Mouse (Mus musculus) olfactory bulb, adult 2 months (tissue): ENCODE measurements around the gene Serpinb1c. TPM values are rescaled to one million over a fixed set of nuclear protein-coding genes. Genes with fewer than 3 reads are reported as not detected.
"Not testable (repeated sequence)": the region's sequence is repeated elsewhere in the genome, so short reads cannot be mapped to it uniquely, and the experiment has no call there.

Experiments
- H3K27ac ChIP-seq: fragments of 200-500 bp; 2 replicates; pipeline ENCODE4 v1.5.1; 2012; ENCODE audit warnings: low read depth, low read length; ENCODE audit not compliant: insufficient read depth
- H3K4me1 ChIP-seq: fragments of 200-500 bp; 2 replicates; pipeline ENCODE4 v1.6.1; 2012; ENCODE audit warnings: low read length; ENCODE audit not compliant: control insufficient read depth, insufficient read depth
- H3K4me3 ChIP-seq: fragments of 200-500 bp; 2 replicates; pipeline ENCODE4 v1.5.1; 2012; ENCODE audit warnings: mild to moderate bottlenecking, low read depth, low read length, moderate library complexity; ENCODE audit not compliant: insufficient read depth
- CTCF ChIP-seq: fragments of 200-500 bp; IDR thresholded peaks from 2 replicates; pipeline ENCODE4 v1.5.1; 2012; ENCODE audit warnings: low read depth, mild to moderate bottlenecking, low read length, moderate library complexity; ENCODE audit not compliant: insufficient read depth
- POLR2A ChIP-seq: fragments of 200-500 bp; IDR thresholded peaks from 2 replicates; pipeline ENCODE4 v1.6.1; 2012; ENCODE audit warnings: mild to moderate bottlenecking, low read depth, low read length, moderate library complexity; ENCODE audit not compliant: insufficient read depth
- WGBS: fragments of 180-500 bp; shearing (Covaris S2); methylation state at CpG from one replicate; pipeline ENCODE4 v1.1.7; 2018; 5-methylcytosine and 5-hydroxymethylcytosine counted together
- polyA plus RNA-seq: library from polyadenylated mRNA; stranded (reverse); fragments of >200 nt; gene quantifications from 2 replicates; pipeline ENCODE4 v1.2.4, GENCODE M21; 2012; ENCODE audit warnings: low replicate concordance; ENCODE audit not compliant: missing spikeins, insufficient read depth, insufficient read length

Serpinb1c gene
- polyA plus RNA-seq, 1 experiment, result not detected

DNA sequence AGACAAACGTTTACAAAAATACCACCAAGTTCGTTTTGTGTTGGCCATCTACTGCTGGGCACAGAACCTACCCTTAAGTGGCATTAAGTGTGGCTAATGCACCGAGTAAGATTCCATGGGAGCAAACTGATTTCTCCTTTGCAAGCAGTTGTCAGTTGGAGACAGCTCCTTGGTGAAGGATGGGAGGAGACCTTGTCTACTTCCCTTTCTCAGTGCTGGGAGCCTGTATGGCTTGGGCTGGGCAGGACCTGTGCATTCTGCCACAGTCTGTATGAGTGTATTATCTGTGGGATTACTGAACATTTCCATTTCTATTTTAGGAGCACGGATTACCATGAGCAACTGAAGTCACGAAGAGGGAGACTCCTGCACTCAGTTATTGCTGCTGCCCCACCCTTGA is 29.2 kb downstream of the Serpinb1c start:
- TF ChIP-seq CTCF (no peak), POLR2A (no peak)
- WGBS, result 71% methylated on average over 5 of the region's 5 CpGs
- no peak overlapping the region for H3K27ac ChIP-seq
- no peaks in the 10 kb centered on the region for H3K4me1 ChIP-seq
- H3K4me3 ChIP-seq, result no peak overlapping the region

DNA sequence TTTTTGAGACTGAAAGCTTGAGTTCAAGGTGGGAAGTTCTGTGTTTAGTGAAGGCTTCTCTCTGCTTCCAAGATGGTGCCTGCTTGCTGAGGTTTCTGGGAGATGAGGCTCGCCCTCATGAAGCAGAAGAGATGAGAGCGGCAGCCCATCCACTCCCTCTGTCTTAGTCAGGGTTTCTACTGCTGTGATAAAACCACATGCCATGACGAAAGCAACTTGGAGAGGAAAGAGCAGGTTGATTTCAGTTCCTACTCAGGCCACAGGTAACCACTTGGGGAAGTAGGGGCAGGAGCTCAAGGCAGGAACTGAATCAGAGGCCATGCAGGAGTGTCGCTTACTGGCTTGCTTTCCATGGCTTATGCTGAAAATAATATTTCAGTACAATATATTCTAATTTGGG is 29.8 kb downstream of the Serpinb1c start:
- WGBS, result 92% methylated on average over 4 of the region's 4 CpGs
- H3K4me1 ChIP-seq, H3K27ac ChIP-seq, H3K4me3 ChIP-seq: not testable (repeated sequence)

DNA sequence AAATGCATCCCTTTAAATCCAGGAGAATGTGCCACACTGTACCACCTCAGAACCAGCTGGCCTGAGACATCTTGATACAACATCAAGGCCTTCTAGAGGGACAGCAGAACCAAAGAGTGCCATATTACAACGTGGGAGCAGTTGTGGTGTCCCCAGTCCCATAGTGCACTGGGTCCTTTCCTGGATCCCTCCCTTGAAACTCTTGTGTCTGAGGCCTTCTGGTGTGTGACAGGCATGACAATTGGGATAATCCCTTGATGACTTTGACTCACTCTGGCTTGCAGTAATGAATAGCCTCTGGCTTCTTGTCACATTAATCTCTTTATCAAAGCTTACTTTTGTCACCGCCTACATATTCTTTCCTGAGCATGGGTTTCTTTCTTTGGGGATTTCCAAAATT is 31.0 kb downstream of the Serpinb1c start:
- H3K4me3 ChIP-seq, result no peak overlapping the region
- WGBS, result 51% methylated on average over 2 of the region's 2 CpGs
- TF ChIP-seq POLR2A (no peak), CTCF (no peak)
- no peak overlapping the region for H3K27ac ChIP-seq
- H3K4me1 ChIP-seq, result no peaks in the 10 kb centered on the region

DNA sequence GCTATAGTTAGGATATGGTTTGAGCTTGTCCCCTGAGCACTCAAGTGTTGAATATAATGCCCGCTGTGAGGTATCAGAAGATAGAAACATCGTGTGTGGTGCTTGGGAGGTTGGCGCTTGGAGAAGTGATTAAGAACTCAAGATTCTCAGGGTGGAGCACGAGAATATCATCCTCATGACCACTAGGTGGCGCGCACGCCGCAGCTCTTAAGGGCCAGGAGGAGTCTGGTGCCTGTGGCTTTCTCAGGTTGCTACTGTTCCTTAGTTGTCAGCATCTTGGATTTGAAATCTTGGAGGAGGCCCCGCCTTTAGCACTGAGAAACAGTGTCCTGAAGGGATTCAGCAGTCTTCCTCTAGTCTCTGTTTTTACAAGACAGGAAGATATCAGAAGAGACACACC is 31.5 kb downstream of the Serpinb1c start:
- no peaks in the 10 kb centered on the region for H3K4me1 ChIP-seq
- no peak overlapping the region for H3K27ac ChIP-seq
- TF ChIP-seq POLR2A, result no peak
- TF ChIP-seq CTCF, result peak; percentile 77
- 5% methylated on average over 9 of the region's 9 CpGs for WGBS
- H3K4me3 ChIP-seq, result no peak overlapping the region

DNA sequence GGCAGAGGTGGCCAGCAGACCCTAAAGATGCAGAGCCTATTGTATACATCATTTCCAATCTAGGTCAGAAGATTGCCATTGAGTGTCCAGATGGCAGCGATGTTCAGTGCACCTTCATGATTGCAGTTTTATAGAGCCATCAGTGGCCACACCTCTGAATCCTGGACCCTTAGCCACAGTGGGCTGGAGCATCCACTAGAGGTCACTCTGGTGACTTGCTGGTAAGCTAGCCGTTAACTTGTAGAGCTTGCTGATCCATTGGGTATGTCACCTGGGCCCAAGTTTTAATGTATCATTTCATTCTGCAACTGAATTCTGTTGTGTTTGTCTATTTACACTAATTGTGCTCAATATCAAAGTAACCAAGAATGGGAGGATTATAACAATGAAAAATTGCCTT is 32.4 kb downstream of the Serpinb1c start:
- WGBS, result 76% methylated on average over 2 of the region's 2 CpGs
- no peak for TF ChIP-seq POLR2A
- TF ChIP-seq CTCF, result no peak
- H3K4me3 ChIP-seq, result no peak overlapping the region
- H3K27ac ChIP-seq, result no peak overlapping the region
- no peaks in the 10 kb centered on the region for H3K4me1 ChIP-seq

DNA sequence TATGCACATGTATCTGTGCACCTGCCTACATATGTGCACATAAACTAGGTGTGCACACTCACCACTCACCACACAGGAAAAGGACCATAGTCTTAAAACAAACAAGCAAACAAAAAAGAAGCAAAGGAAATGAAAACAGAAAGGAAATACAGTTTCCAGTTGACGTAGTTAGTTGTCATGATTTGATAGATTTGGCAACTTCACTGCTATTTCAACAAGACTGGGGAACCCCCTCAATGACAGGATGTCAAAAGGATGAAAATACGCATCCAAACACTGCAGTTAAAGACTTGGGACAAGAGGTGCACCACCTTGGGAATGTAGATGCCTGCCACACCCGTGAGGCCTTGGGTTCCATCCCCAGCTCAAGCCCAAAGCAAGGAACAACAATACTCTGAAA is 33.5 kb downstream of the Serpinb1c start:
- 93% methylated on average over 3 of the region's 3 CpGs for WGBS
- H3K4me1 ChIP-seq, H3K4me3 ChIP-seq, H3K27ac ChIP-seq: not testable (repeated sequence)

DNA sequence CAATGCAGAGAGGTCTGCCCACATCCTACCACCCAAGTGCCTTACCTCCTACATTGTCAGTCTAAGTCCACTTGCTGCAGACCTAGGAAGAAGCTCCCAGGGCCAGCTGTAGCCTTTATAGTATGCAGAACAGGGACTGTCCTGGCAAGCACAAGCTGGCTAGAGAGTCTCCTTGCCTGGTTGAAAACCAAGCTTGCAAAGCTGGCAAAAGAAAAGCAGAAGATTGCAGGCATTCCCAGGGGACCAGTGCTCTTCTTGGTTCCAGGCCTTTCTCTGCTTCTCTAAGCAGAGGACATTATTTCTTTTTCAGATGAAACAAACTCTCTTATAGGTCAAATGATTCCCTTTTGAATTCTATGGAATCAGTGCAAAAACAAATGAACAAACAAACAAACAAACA is 34.6 kb downstream of the Serpinb1c start:
- TF ChIP-seq POLR2A, result no peak
- no peak for TF ChIP-seq CTCF
- no peak overlapping the region for H3K27ac ChIP-seq
- H3K4me3 ChIP-seq, result no peak overlapping the region
- no peaks in the 10 kb centered on the region for H3K4me1 ChIP-seq

DNA sequence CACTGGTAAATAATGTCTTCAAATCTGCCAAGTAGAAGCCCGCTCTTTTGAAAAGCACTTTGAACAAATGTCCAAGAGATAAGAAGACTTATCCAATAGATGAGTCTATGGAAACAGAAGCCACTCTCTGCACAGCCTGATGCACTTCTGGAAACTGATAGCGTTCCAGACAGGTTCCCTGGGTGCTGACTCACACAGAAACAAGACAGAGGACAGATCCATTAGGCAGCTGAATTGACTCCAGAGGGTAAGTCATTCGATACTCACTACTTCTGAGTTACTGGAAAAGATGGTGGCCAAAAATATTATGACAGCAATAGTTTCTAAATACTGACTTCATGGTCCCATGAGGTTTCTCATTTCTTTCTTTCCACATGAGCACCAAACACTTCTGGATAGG is 37.2 kb downstream of the Serpinb1c start:
- Histone ChIP-seq H3K27ac (no peak overlapping the region), H3K4me1 (no peaks in the 10 kb centered on the region), H3K4me3 (no peak overlapping the region)
- no peak for TF ChIP-seq POLR2A
- TF ChIP-seq CTCF, result no peak
- 87% methylated on average over 3 of the region's 3 CpGs for WGBS

DNA sequence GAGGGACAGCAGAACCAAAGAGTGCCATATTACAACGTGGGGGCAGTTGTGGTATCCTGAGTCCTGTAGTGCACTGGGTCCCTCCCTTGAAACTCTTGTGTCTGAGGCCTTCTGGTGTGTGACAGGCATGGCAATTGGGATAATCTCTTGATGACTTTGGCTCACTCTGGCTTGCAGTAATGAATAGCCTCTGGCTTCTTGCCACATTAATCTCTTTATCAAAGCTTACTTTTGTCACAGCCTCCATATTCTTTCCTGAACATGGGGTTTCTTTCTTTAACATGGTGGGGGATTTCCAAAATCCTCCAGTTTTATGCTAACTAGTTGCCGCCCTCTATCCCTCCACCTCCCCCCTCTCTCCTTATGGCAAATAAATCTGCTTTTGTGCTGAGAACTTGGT is 44.9 kb downstream of the Serpinb1c start:
- H3K4me3 ChIP-seq, result no peak overlapping the region
- H3K27ac ChIP-seq, result no peak overlapping the region
- WGBS, result 32% methylated on average over 2 of the region's 2 CpGs
- TF ChIP-seq POLR2A, result no peak
- 0 out of 2 replicates have a peak, but pooled peaks cover 3% of the 10 kb centered on the region for H3K4me1 ChIP-seq

DNA sequence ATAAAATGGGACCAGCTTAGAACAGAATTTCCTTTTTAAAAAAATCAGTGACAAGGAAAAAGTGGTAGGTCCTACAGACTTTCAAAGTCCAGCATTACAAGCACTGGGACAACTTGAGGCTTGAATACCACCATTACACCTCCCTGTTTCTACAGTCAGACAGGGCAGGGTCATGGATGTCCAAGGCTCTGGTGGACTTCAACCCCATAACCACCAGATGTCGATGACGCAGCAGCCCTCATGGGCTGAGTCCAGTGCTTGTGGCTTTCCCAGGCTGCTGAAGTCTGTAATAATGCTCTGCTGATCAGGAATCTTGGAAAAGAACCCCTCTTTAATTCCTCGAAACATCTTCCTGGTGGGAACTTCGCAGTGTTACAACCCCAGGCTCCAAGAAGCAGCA is 45.5 kb downstream of the Serpinb1c start:
- WGBS, result 91% methylated on average over 4 of the region's 4 CpGs

DNA sequence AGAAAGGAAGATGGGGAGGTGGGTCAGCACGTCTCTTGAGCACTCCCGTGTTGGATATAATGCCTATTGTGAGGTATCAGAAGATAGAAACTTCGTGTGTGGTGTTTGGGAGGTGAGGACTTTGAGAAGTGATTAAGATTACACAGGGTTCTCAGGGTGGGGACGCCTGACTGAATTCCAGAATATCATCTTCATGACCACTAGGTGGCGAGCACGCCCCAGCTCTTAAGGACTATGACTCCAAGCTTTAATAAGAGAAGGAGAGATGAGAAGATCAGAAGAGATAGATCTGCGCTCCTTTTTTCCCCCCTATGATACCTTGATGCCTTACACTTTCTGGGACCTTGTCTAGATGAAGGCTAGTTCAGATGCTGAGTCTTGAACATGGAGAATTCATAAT is 46.0 kb downstream of the Serpinb1c start:
- Histone ChIP-seq H3K4me3 (no peak overlapping the region), H3K4me1 (0 out of 2 replicates have a peak, but pooled peaks cover 3% of the 10 kb centered on the region), H3K27ac (no peak overlapping the region)
- no peak for TF ChIP-seq POLR2A
- no peak for TF ChIP-seq CTCF
- WGBS, result 14% methylated on average over 7 of the region's 7 CpGs

More for the DNA sequence above, 45.5 kb downstream of the Serpinb1c start:
- H3K27ac ChIP-seq, result no peak overlapping the region
- TF ChIP-seq POLR2A (no peak), CTCF (no peak)
- H3K4me1 ChIP-seq, result 0 out of 2 replicates have a peak, but pooled peaks cover 3% of the 10 kb centered on the region
- no peak overlapping the region for H3K4me3 ChIP-seq
